Mouse (Mus musculus): Measurements from ENCODE around the gene Nop9.

DNA sequence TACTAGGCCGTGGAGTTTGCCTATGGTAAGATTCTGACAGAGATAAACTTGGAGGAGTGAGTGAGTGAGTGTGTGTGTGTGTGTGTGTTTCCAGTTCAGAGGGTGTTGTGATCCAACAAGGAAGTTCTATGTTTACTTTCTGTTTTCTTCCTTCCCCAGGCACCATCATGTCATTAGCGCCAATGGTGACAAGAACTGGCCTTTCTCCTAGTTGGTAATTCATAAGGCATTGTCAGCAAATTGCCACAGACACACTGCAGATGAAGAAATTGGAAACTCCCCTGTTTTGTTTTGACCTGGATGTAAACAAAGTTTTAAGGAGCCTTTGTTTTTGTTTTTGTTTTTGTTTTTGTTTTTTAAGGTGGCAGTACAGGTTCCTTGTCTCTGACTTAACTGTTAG is 48.0 kb downstream of the Nop9 start:
- TF ChIP-seq POLR2A (IDR thresholded peaks at IDR 0.05; ENCODE audit: insufficient read depth, low read depth, low read length) (no peak), CTCF (IDR thresholded peaks at IDR 0.05; ENCODE audit: insufficient read depth, low read depth, low read length) (no peak)
